Mouse (Mus musculus) midbrain, postnatal 0 days (tissue): ENCODE results near the gene Vps8. TPM values are rescaled to one million over a fixed set of nuclear protein-coding genes. Genes with fewer than 3 reads are reported as not detected.

ENCODE experiments used
- ATAC-seq: fragments of 200-750 bp; cut with Nextera tagmentation; 2 replicates; pipeline ENCODE4 v1.8.0; 2017; ENCODE audit warnings: moderate number of reproducible peaks, mild to moderate bottlenecking, moderate TSS enrichment, moderate library complexity; ENCODE audit not compliant: low FRiP score
- DNase-seq: peaks from one replicate; pipeline ENCODE4 v3.0.0-alpha.2; 2015; ENCODE audit warnings: low spot score
- H3K27ac ChIP-seq: fragments of 300-500 bp; sonication (generic); 2 replicates; pipeline ENCODE4 v1.5.1; 2014; ENCODE audit warnings: low read depth, mild to moderate bottlenecking, low read length, mixed read lengths
- H3K27me3 ChIP-seq: fragments of 300-500 bp; sonication (generic); 2 replicates; pipeline ENCODE4 v1.6.1; 2014; ENCODE audit warnings: low read length, control low read depth, mixed read lengths; ENCODE audit not compliant: insufficient read depth
- H3K36me3 ChIP-seq: fragments of 300-500 bp; sonication (generic); 2 replicates; pipeline ENCODE4 v1.6.1; 2014; ENCODE audit warnings: low read length, control low read depth, mixed read lengths; ENCODE audit not compliant: insufficient read depth
- H3K4me1 ChIP-seq: fragments of 300-500 bp; sonication (generic); 2 replicates; pipeline ENCODE4 v1.6.1; 2014; ENCODE audit warnings: mild to moderate bottlenecking, control low read depth, antibody characterized with exemption, low read length, mixed read lengths; ENCODE audit not compliant: insufficient read depth
- H3K4me2 ChIP-seq: fragments of 300-500 bp; sonication (generic); 2 replicates; pipeline ENCODE4 v1.6.1; 2014; ENCODE audit warnings: low read depth, mild to moderate bottlenecking, low read length, mixed read lengths; ENCODE audit not compliant: poor library complexity, severe bottlenecking
- H3K4me3 ChIP-seq: fragments of 300-500 bp; sonication (generic); 2 replicates; pipeline ENCODE4 v1.5.1; 2014; ENCODE audit warnings: low read depth, mild to moderate bottlenecking, low read length, moderate library complexity
- H3K9ac ChIP-seq: fragments of 300-500 bp; sonication (generic); replicated peaks from 2 replicates; pipeline ENCODE4 v1.6.1; 2014; ENCODE audit warnings: mild to moderate bottlenecking, low read length, moderate library complexity, mixed read lengths; ENCODE audit not compliant: poor library complexity, severe bottlenecking
- H3K9me3 ChIP-seq: fragments of 300-500 bp; sonication (generic); 2 replicates; pipeline ENCODE4 v1.6.1; 2016; ENCODE audit warnings: low read length, control low read depth
- CTCF ChIP-seq: IDR thresholded peaks from 2 replicates; pipeline ENCODE4 v1.5.1; 2016; ENCODE audit warnings: antibody characterized with exemption, mild to moderate bottlenecking
- WGBS: fragments of 180-500 bp; shearing (Covaris S2); extraction: QIAGEN DNeasy Blood & Tissue Kit; methylation state at CpG from one replicate; pipeline ENCODE4 v1.1.7; 2014; 5-methylcytosine and 5-hydroxymethylcytosine counted together
- polyA plus RNA-seq: library from polyadenylated mRNA; unstranded; fragments of >200 nt; fragmentation: Nextera tagmentation; extraction: Ambion mirVana; gene quantifications from 2 replicates; pipeline ENCODE4 v1.2.1, GENCODE M21; 2015
- total RNA-seq: library from RNA; depleted of rRNA; stranded (reverse); fragments of >200 nt; gene quantifications from 2 replicates; pipeline ENCODE4 v1.2.3, GENCODE M21; 2014; rRNA removed

Vps8 gene
- 35.2 and 37.2 TPM in 2 replicates for total RNA-seq
- 25.4 and 26.0 TPM in 2 replicates for polyA plus RNA-seq

- no peaks in the 10 kb centered on the region for H3K36me3 ChIP-seq
- under 1% methylated on average over 71 of the region's 71 CpGs for WGBS
- DNase-seq (peak; percentile 94), ATAC-seq (peak; percentile 96)
- TF ChIP-seq CTCF, result peak; percentile 38
- peaks cover 3% of the 10 kb centered on the region; the same call in 1 of the 2 replicates for H3K4me1 ChIP-seq
- H3K4me3 ChIP-seq, result peak within 1 kb of the TSS; percentile 93
- H3K4me2 ChIP-seq, result peak within 1 kb of the TSS; percentile 84
- H3K27me3 ChIP-seq, result no peaks in the 10 kb centered on the region
- H3K9me3 ChIP-seq, result no peaks in the 10 kb centered on the region
- H3K9ac ChIP-seq, result peak within 1 kb of the TSS; percentile 79
- H3K27ac ChIP-seq, result peak within 1 kb of the TSS; percentile 62
Observed at GRCm38 (mm10) chr16:21422645-21423545, at the start of gene Vps8. Vps8 (plus strand) TSS chr16:21423118.

- Histone ChIP-seq H3K36me3 (no peaks in the 10 kb centered on the region), H3K9me3 (no peaks in the 10 kb centered on the region), H3K4me2 (no peak overlapping the region), H3K4me1 (no peaks in the 10 kb centered on the region), H3K9ac (no peak overlapping the region), H3K27ac (no peak overlapping the region), H3K4me3 (no peak overlapping the region), H3K27me3 (no peaks in the 10 kb centered on the region; the same call in 1 of the 2 replicates)
- WGBS, result 66% methylated on average over 7 of the region's 7 CpGs
- DNase-seq, result peak; percentile 33
- 0 out of 2 replicates have a peak, but pooled peaks have one; percentile 18 for ATAC-seq
- TF ChIP-seq CTCF, result no peak
Observed at GRCm38 (mm10) chr16:21373316-21373960, 49.5 kb upstream of the Vps8 start.

GRCm38 (mm10) chr16:21374067-21374466 lies 48.9 kb upstream of the Vps8 start:
- no peak overlapping the region for H3K9ac ChIP-seq
- no peak overlapping the region for H3K27ac ChIP-seq
- no peak overlapping the region for H3K4me2 ChIP-seq
- H3K27me3 ChIP-seq, result no peaks in the 10 kb centered on the region; the same call in 1 of the 2 replicates
- H3K9me3 ChIP-seq, result no peaks in the 10 kb centered on the region
- no peaks in the 10 kb centered on the region for H3K4me1 ChIP-seq
- ATAC-seq (no peak), DNase-seq (no peak)
- no peak overlapping the region for H3K4me3 ChIP-seq
- TF ChIP-seq CTCF, result no peak
- WGBS, result 89% methylated on average over 4 of the region's 6 CpGs
- no peaks in the 10 kb centered on the region for H3K36me3 ChIP-seq

- Histone ChIP-seq H3K36me3 (no peaks in the 10 kb centered on the region), H3K9me3 (no peaks in the 10 kb centered on the region), H3K4me2 (no peak overlapping the region), H3K4me1 (no peaks in the 10 kb centered on the region), H3K4me3 (no peak overlapping the region), H3K27me3 (no peaks in the 10 kb centered on the region; the same call in 1 of the 2 replicates), H3K27ac (no peak overlapping the region), H3K9ac (no peak overlapping the region)
- TF ChIP-seq CTCF, result no peak
- ATAC-seq (no peak), DNase-seq (no peak)
- 86% methylated on average over 8 of the region's 8 CpGs for WGBS
Observed at GRCm38 (mm10) chr16:21375147-21375546, 47.8 kb upstream of the Vps8 start.

GRCm38 (mm10) chr16:21376316-21376715 lies 46.6 kb upstream of the Vps8 start:
- no peak for ATAC-seq
- H3K4me2 ChIP-seq, result no peak overlapping the region
- DNase-seq, result no peak
- no peak overlapping the region for H3K27ac ChIP-seq
- H3K36me3 ChIP-seq, result no peaks in the 10 kb centered on the region
- no peak overlapping the region for H3K9ac ChIP-seq
- H3K27me3 ChIP-seq, result no peaks in the 10 kb centered on the region; the same call in 1 of the 2 replicates
- TF ChIP-seq CTCF, result no peak
- 85% methylated on average over 8 of the region's 8 CpGs for WGBS
- no peak overlapping the region for H3K4me3 ChIP-seq
- H3K4me1 ChIP-seq, result no peaks in the 10 kb centered on the region
- H3K9me3 ChIP-seq, result no peaks in the 10 kb centered on the region
